Comparison of ENCODE assay signal across 9 mouse cellular contexts in genomic region chr2:173024938-173025337, GRCm38 (mm10). TPM values are rescaled to one million over a fixed set of nuclear protein-coding genes. Genes with fewer than 3 reads are reported as not detected.
DNase-seq lines count a peak whose midpoint lies in the region; ATAC-seq and TF ChIP-seq lines count a peak whose summit lies in the region.
"Had no signal": no experiment of that assay in that cellular context is flagged by ENCODE, and none has a peak within 500 bp of the region (broad histone marks: within the 10 kb centered on the region; RNA-seq: fewer than 3 reads in every experiment).

No protein-coding gene starts in this region.

- H3K27me3 ChIP-seq in lung, embryonic 15.5 days = peaks cover 11% of the 10 kb centered on the region
- no peaks in the 10 kb centered on the region for H3K27me3 ChIP-seq in cerebellum, adult 2 months (ENCODE audit: control insufficient read depth, insufficient read depth, low read length)
- H3K27me3 ChIP-seq in forebrain, embryonic 14.5 days (replicated peaks; ENCODE audit: control insufficient read depth, insufficient read depth, low read length) = no peaks in the 10 kb centered on the region
- H3K27me3 ChIP-seq in limb, embryonic 13.5 days = peaks cover 10% of the 10 kb centered on the region

- no peak for DNase-seq in lung, adult 18-20 months
- peak; percentile 32 to 52 for DNase-seq in cerebellum, adult 2 months
- DNase-seq in forebrain, embryonic 14.5 days (ENCODE audit: low spot score) = peak; percentile 54
- no peak for DNase-seq in layer of hippocampus, adult 2 months (ENCODE audit: low spot score in 2 of 2)

- H3K4me2 ChIP-seq in lung, embryonic 15.5 days = peak overlapping the region; percentile 5; the same call in 1 of the 2 replicates
- H3K4me2 ChIP-seq in forebrain, embryonic 14.5 days (ENCODE audit: low read length) = no peak overlapping the region
- H3K4me2 ChIP-seq in limb, embryonic 13.5 days (replicated peaks) = 0 out of 2 replicates have a peak overlapping the region, but pooled peaks have one; percentile 1
- H3K4me2 ChIP-seq: limb, embryonic 15.5 days had no signal

- no peak for ATAC-seq in lung, embryonic 15.5 days (ENCODE audit: borderline replicate concordance, extremely low read depth, low FRiP score, low TSS enrichment)
- ATAC-seq in forebrain, embryonic 14.5 days = no peak
- no peak for ATAC-seq in limb, embryonic 13.5 days (ENCODE audit: low FRiP score, low read depth)
- no peak for ATAC-seq in erythroid progenitor cell, adult 5-6 weeks (replicated peaks; ENCODE audit: low FRiP score, poor library complexity, severe bottlenecking)
- no peak for ATAC-seq in megakaryocyte-erythroid progenitor cell, adult 5-6 weeks (replicated peaks; ENCODE audit: low FRiP score, low TSS enrichment, poor library complexity, severe bottlenecking)

- WGBS in lung, embryonic 15.5 days = 25% methylated on average over 4 of the region's 4 CpGs
- 11% methylated on average over 4 of the region's 4 CpGs for WGBS in cerebellum, adult 2 months
- 27% methylated on average over 4 of the region's 4 CpGs for WGBS in forebrain, embryonic 14.5 days
- 29% methylated on average over 4 of the region's 4 CpGs for WGBS in limb, embryonic 13.5 days

- H3K36me3 ChIP-seq in lung, embryonic 15.5 days = no peaks in the 10 kb centered on the region
- H3K36me3 ChIP-seq in forebrain, embryonic 14.5 days (ENCODE audit: control insufficient read depth, insufficient read depth, low read length) = peaks cover 42% of the 10 kb centered on the region
- H3K36me3 ChIP-seq in limb, embryonic 13.5 days = peaks cover 50% of the 10 kb centered on the region

- H3K4me1 ChIP-seq in lung, embryonic 15.5 days = peaks cover 74% of the 10 kb centered on the region
- H3K4me1 ChIP-seq in cerebellum, adult 2 months (ENCODE audit: control insufficient read depth, insufficient read depth, low read length) = peaks cover 16% of the 10 kb centered on the region
- H3K4me1 ChIP-seq in forebrain, embryonic 14.5 days (ENCODE audit: control insufficient read depth, insufficient read depth, low read length) = peaks cover 31% of the 10 kb centered on the region
- peaks cover 61% of the 10 kb centered on the region for H3K4me1 ChIP-seq in limb, embryonic 13.5 days

- H3K27ac ChIP-seq in lung, embryonic 15.5 days = no peak overlapping the region
- H3K27ac ChIP-seq in cerebellum, adult 2 months (ENCODE audit: insufficient read depth, low read length) = no peak overlapping the region
- H3K27ac ChIP-seq in forebrain, embryonic 14.5 days (ENCODE audit: low read depth, low read length) = no peak overlapping the region; the same call in 1 of the 2 replicates
- no peak overlapping the region for H3K27ac ChIP-seq in limb, embryonic 13.5 days
- H3K27ac ChIP-seq in layer of hippocampus, adult 2 months = no peak overlapping the region

- H3K9ac ChIP-seq in lung, embryonic 15.5 days = no peak overlapping the region
- no peak overlapping the region for H3K9ac ChIP-seq in forebrain, embryonic 14.5 days (ENCODE audit: low read length)
- H3K9ac ChIP-seq in limb, embryonic 13.5 days = no peak overlapping the region
- H3K9ac ChIP-seq: limb, embryonic 15.5 days had no signal

- H3K4me3 ChIP-seq in lung, embryonic 15.5 days = peak overlapping the region; percentile 1; the same call in 1 of the 2 replicates
- no peak overlapping the region for H3K4me3 ChIP-seq in cerebellum, adult 2 months (replicated peaks; ENCODE audit: insufficient read depth, low read depth, low read length)
- no peak overlapping the region for H3K4me3 ChIP-seq in forebrain, embryonic 14.5 days (ENCODE audit: low read depth, low read length)
- H3K4me3 ChIP-seq in limb, embryonic 13.5 days = no peak overlapping the region
- no peak overlapping the region for H3K4me3 ChIP-seq in layer of hippocampus, adult 2 months
- H3K4me3 ChIP-seq: limb, embryonic 15.5 days had no signal

- no peak for TF ChIP-seq CTCF in cerebellum, adult 2 months (IDR thresholded peaks at IDR 0.05; ENCODE audit: borderline replicate concordance, insufficient read depth, low read depth, low read length)
- TF ChIP-seq CTCF in layer of hippocampus, adult 2 months (conservative IDR thresholded peaks at IDR 0.05) = no peak

- no peaks in the 10 kb centered on the region for H3K9me3 ChIP-seq in lung, embryonic 15.5 days
- no peaks in the 10 kb centered on the region for H3K9me3 ChIP-seq in forebrain, embryonic 14.5 days (replicated peaks; ENCODE audit: control insufficient read depth, low read length)
- no peaks in the 10 kb centered on the region for H3K9me3 ChIP-seq in limb, embryonic 13.5 days
- H3K9me3 ChIP-seq: limb, embryonic 15.5 days had no signal

- TF ChIP-seq POLR2A in cerebellum, adult 2 months (IDR thresholded peaks at IDR 0.05; ENCODE audit: borderline replicate concordance, insufficient read depth, low read length) = no peak

RNA-seq across cellular contexts. Expression of gene Rbm38, which starts 4.6 kb away (rescaled TPM):
- polyA plus RNA-seq in lung, embryonic 15.5 days (2015; fragmentation: Nextera tagmentation; extraction: Ambion mirVana) = 32.0 and 33.3 TPM in 2 replicates
- 9.0 and 10.1 TPM in 2 replicates for polyA plus RNA-seq in cerebellum, adult 2 months (2012; rRNA removed)
- polyA plus RNA-seq in forebrain, embryonic 14.5 days (2014; fragmentation: Nextera tagmentation; extraction: Ambion mirVana) = 29.9 and 31.1 TPM in 2 replicates
- 28.3 and 29.0 TPM in 2 replicates for polyA plus RNA-seq in limb, embryonic 13.5 days (2015; fragmentation: Nextera tagmentation; extraction: Ambion mirVana)
- total RNA-seq in erythroid progenitor cell, adult 5-6 weeks (2015; ENCODE audit: low replicate concordance) = 671 and 849 TPM in 2 replicates
- total RNA-seq in erythroid progenitor cell, adult 5-6 weeks (2017; ENCODE audit: low replicate concordance) = 216 and 291 TPM in 2 replicates
- 1 to 10 TPM; 3.0 to 4.5 TPM for total RNA-seq in layer of hippocampus, adult 2 months (2021)
- total RNA-seq in megakaryocyte-erythroid progenitor cell, adult 5-6 weeks (2014; fragmentation: Nextera tagmentation) = 191 and 218 TPM in 2 replicates
- total RNA-seq in megakaryocyte-erythroid progenitor cell, adult 5-6 weeks (2017) = 38.9 and 116 TPM in 2 replicates

RNA-seq across cellular contexts. Expression of gene Rae1, which starts 25.0 kb away (rescaled TPM):
- 122 and 123 TPM in 2 replicates for polyA plus RNA-seq in lung, embryonic 15.5 days (2015; fragmentation: Nextera tagmentation; extraction: Ambion mirVana)
- polyA plus RNA-seq in cerebellum, adult 2 months (2012; rRNA removed) = 69.1 and 74.7 TPM in 2 replicates
- 148 and 156 TPM in 2 replicates for polyA plus RNA-seq in forebrain, embryonic 14.5 days (2014; fragmentation: Nextera tagmentation; extraction: Ambion mirVana)
- 148 and 155 TPM in 2 replicates for polyA plus RNA-seq in limb, embryonic 13.5 days (2015; fragmentation: Nextera tagmentation; extraction: Ambion mirVana)
- total RNA-seq in erythroid progenitor cell, adult 5-6 weeks (2015; ENCODE audit: low replicate concordance) = 42.3 and 93.0 TPM in 2 replicates
- 40.6 and 66.0 TPM in 2 replicates for total RNA-seq in erythroid progenitor cell, adult 5-6 weeks (2017; ENCODE audit: low replicate concordance)
- 10 to 100 TPM; 76.7 to 90.6 TPM for total RNA-seq in layer of hippocampus, adult 2 months (2021)
- total RNA-seq in megakaryocyte-erythroid progenitor cell, adult 5-6 weeks (2014; fragmentation: Nextera tagmentation) = 142 and 149 TPM in 2 replicates
- 79.4 and 102 TPM in 2 replicates for total RNA-seq in megakaryocyte-erythroid progenitor cell, adult 5-6 weeks (2017)

RNA-seq across cellular contexts. Expression of gene Spo11, which starts 47.4 kb away (rescaled TPM):
- polyA plus RNA-seq in lung, embryonic 15.5 days (2015; fragmentation: Nextera tagmentation; extraction: Ambion mirVana) = 0.06 and 0.22 TPM in 2 replicates
- polyA plus RNA-seq in cerebellum, adult 2 months (2012; rRNA removed) = 0.21 and 0.27 TPM in 2 replicates
- 0.95 and 1.5 TPM in 2 replicates for polyA plus RNA-seq in forebrain, embryonic 14.5 days (2014; fragmentation: Nextera tagmentation; extraction: Ambion mirVana)
- polyA plus RNA-seq in limb, embryonic 13.5 days (2015; fragmentation: Nextera tagmentation; extraction: Ambion mirVana) = 1.4 and 1.5 TPM in 2 replicates
- not detected in 2 replicates for total RNA-seq in erythroid progenitor cell, adult 5-6 weeks (2015; ENCODE audit: low replicate concordance)
- total RNA-seq in erythroid progenitor cell, adult 5-6 weeks (2017; ENCODE audit: low replicate concordance) = not detected in 2 replicates
- under 1 TPM in 1 of 2 experiments, not detected in 1; 0.29 TPM for total RNA-seq in layer of hippocampus, adult 2 months (2021)
- total RNA-seq in megakaryocyte-erythroid progenitor cell, adult 5-6 weeks (2014; fragmentation: Nextera tagmentation) = 2.1 and 2.6 TPM in 2 replicates
- 0.53 TPM in 1 of 2 replicates, not detected in the other for total RNA-seq in megakaryocyte-erythroid progenitor cell, adult 5-6 weeks (2017)

Comparison
In these comparisons a context has a peak if more than half of its experiments do, and no peak if none do; other contexts are left out.
1. DNase-seq: peak in cerebellum, adult 2 months (2 of 2) and forebrain, embryonic 14.5 days (single experiment); none in lung, adult 18-20 months (0 of 2) and layer of hippocampus, adult 2 months (0 of 2).